Mouse (Mus musculus): ENCODE data around the gene Lyrm4. TPM values are rescaled to one million over a fixed set of nuclear protein-coding genes. Genes with fewer than 3 reads are reported as not detected.

Gene Lyrm4
- 1 to 10 TPM; 5.4 to 8.3 TPM for polyA plus RNA-seq (2017; shearing (Covaris generic))

GRCm38 (mm10) chr13:36117143-36118014 is at the start of gene Lyrm4, which contains the start of gene Fars2:
Gene Lyrm4, minus strand, starts transcription at chr13:36117526.
Gene Fars2, plus strand, starts transcription at chr13:36117412.

GRCm38 (mm10) chr13:35958539-35958938 is 158.8 kb downstream of the Lyrm4 start, which contains the start of gene Ppp1r3g:
Gene Ppp1r3g, plus strand, starts transcription at chr13:35958839.

Other genes with a start within 250 kb of the Lyrm4 start
- gene Rpp40, start 211.2 kb downstream of the Lyrm4 start, polyA plus RNA-seq (2017; shearing (Covaris generic)): 10 to 100 TPM in 1 of 2 experiments, 1 to 10 TPM in 1; 6.5 to 12.3 TPM
- not detected for gene Ppp1r3g, start 158.7 kb downstream of the Lyrm4 start, polyA plus RNA-seq (2017; shearing (Covaris generic))
- 10 to 100 TPM; 34.9 to 36.0 TPM for gene Fars2, start 114 bp downstream of the Lyrm4 start, polyA plus RNA-seq (2017; shearing (Covaris generic))

All from activated CD4-positive, CD25-positive, alpha-beta regulatory T cell (primary cell).